Mouse (Mus musculus) MEL (cell line): ENCODE results near the gene Gm9999.

Experiments used
- CTCF ChIP-seq, 3 experiments: IDR thresholded peaks in 2 of 3; conservative IDR thresholded peaks in 1 of 3; 2 replicates each; pipeline ENCODE4 v1.5.1; 2011 to 2012; ENCODE audit warnings: low read length in 3 of 3, low read depth in 2 of 3, mild to moderate bottlenecking in 2 of 3, improper control_type of control experiment in 1 of 3, inconsistent platforms in 1 of 3, mixed read lengths in 1 of 3, moderate library complexity in 1 of 3; ENCODE audit not compliant: control insufficient read depth in 1 of 3, insufficient read depth in 1 of 3, poor library complexity in 1 of 3, severe bottlenecking in 1 of 3
- MAX ChIP-seq: IDR thresholded peaks from 2 replicates; pipeline ENCODE4 v1.6.1; 2011; ENCODE audit warnings: low read length, improper control_type of control experiment
- NELFE ChIP-seq: IDR thresholded peaks from 2 replicates; pipeline ENCODE4 v1.6.1; 2011; ENCODE audit warnings: low read depth, low read length, improper control_type of control experiment
- ZNF384 ChIP-seq: IDR thresholded peaks from 2 replicates; pipeline ENCODE4 v1.6.1; 2012; ENCODE audit warnings: low read depth, mild to moderate bottlenecking, inconsistent platforms, low read length, improper control_type of control experiment

DNA sequence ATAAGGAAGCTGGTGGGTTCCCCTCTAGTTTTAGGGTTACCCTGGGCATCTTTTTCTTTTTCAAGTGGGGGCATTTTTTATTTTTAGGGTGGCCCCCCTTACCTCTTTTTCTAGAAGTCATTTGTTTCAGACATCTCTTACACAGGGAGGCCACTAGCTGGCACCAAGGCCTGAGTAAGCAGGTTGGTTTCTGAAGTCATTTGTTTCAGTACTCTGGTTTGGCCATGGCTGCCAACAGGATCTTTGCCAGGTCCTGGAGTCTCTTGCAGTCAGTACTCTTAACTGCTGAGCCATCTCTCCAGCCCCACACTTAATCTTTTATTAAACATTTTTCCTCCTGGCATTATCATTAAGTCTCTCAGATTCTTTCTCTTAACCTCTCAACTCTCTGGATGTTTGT lies 21.2 kb upstream of the Gm9999 start:
- TF ChIP-seq NELFE = no peak
- TF ChIP-seq ZNF384 = no peak
- no peak for TF ChIP-seq MAX
- no peak for TF ChIP-seq CTCF (IDR thresholded peaks at IDR 0.05 in 2 of 3, conservative IDR thresholded peaks at IDR 0.05 in 1 of 3; ENCODE audit: control insufficient read depth in 1 of 3, insufficient read depth in 1 of 3, low read depth in 2 of 3, low read length in 3 of 3, poor library complexity in 1 of 3, severe bottlenecking in 1 of 3)
